Comparison of ENCODE assay signal across 8 mouse cellular contexts in the genomic region with DNA sequence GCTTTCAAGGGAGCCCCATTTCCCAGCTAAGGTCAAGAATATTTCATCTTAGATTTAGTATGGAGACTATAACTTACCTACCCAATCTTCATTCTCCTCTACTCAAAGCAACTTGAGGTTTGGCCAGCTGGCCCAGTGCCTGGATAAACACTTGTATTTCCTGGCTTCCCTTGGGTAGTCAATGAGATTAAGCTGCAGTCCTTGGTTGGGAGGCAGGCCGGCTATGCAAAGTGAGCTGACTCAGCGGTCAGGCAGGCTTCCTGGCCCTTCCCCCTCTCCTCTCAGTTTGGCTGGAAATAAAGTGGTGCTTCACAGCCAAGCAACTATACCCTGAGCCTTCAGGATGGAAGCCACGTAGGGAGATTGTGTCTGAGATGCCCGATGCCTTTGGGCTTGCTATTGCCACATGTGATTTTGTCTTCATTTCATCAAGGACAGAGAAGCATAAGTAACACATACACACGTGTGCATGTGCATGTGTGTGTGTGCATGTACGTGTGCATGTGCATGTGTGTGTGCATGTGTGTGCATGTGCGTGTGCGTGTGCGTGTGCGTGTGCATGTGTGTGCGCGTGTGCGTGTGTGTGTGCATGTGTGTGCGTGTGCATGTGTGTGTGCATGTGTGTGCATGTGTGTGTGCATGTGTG.
DNase-seq lines count a peak whose midpoint lies in the region; ATAC-seq and TF ChIP-seq lines count a peak whose summit lies in the region.

No protein-coding gene starts in this region.

- no peak for TF ChIP-seq CTCF in liver, embryonic 14.5 days (IDR thresholded peaks at IDR 0.05; ENCODE audit: low read depth)

- H3K9ac ChIP-seq in embryonic facial prominence, embryonic 15.5 days, result no peak overlapping the region
- H3K9ac ChIP-seq in heart, embryonic 11.5 days (ENCODE audit: low read depth, low read length), result no peak overlapping the region
- H3K9ac ChIP-seq in liver, embryonic 14.5 days (replicated peaks), result no peak overlapping the region
- no peak overlapping the region for H3K9ac ChIP-seq in neural tube, embryonic 15.5 days (replicated peaks)

- no peaks in the 10 kb centered on the region for H3K9me3 ChIP-seq in embryonic facial prominence, embryonic 15.5 days (replicated peaks)
- no peaks in the 10 kb centered on the region for H3K9me3 ChIP-seq in heart, embryonic 11.5 days (replicated peaks; ENCODE audit: control insufficient read depth, low read length)
- peaks cover 2% of the 10 kb centered on the region; the same call in 1 of the 2 replicates for H3K9me3 ChIP-seq in liver, embryonic 14.5 days (ENCODE audit: control insufficient read depth, low read length)
- H3K9me3 ChIP-seq in neural tube, embryonic 15.5 days (replicated peaks), result no peaks in the 10 kb centered on the region

- no peaks in the 10 kb centered on the region for H3K36me3 ChIP-seq in embryonic facial prominence, embryonic 15.5 days
- no peaks in the 10 kb centered on the region for H3K36me3 ChIP-seq in heart, embryonic 11.5 days (ENCODE audit: control insufficient read depth, insufficient read depth, low read length)
- H3K36me3 ChIP-seq in liver, embryonic 14.5 days (replicated peaks; ENCODE audit: control insufficient read depth, insufficient read depth, low read depth), result no peaks in the 10 kb centered on the region
- H3K36me3 ChIP-seq in neural tube, embryonic 15.5 days, result no peaks in the 10 kb centered on the region

- no peak overlapping the region for H3K4me3 ChIP-seq in embryonic facial prominence, embryonic 15.5 days (replicated peaks)
- H3K4me3 ChIP-seq in heart, embryonic 11.5 days (ENCODE audit: low read depth, low read length), result no peak overlapping the region
- H3K4me3 ChIP-seq in liver, embryonic 14.5 days (ENCODE audit: insufficient read depth in 1 of 2, low read depth in 2 of 2, low read length in 2 of 2), result no peak overlapping the region
- H3K4me3 ChIP-seq in neural tube, embryonic 15.5 days (replicated peaks), result no peak overlapping the region

- 68% methylated on average over 14 of the region's 14 CpGs for WGBS in embryonic facial prominence, embryonic 15.5 days
- 66% methylated on average over 14 of the region's 14 CpGs for WGBS in heart, embryonic 11.5 days (ENCODE audit: insufficient replicate concordance)
- 60% methylated on average over 14 of the region's 14 CpGs for WGBS in liver, embryonic 14.5 days (ENCODE audit: insufficient replicate concordance)
- WGBS in neural tube, embryonic 15.5 days, result 71% methylated on average over 14 of the region's 14 CpGs

- peak; percentile 1 for DNase-seq in cerebellum, adult 9-10 months
- DNase-seq in cerebellum, adult 11 months, result no peak
- peak; percentile 74 for DNase-seq in kidney, adult 9 months
- peak; percentile 1 to 3 (median 1) for DNase-seq in liver, embryonic 14.5 days (ENCODE audit: low read depth in 3 of 3, low spot score in 3 of 3)

- ATAC-seq in embryonic facial prominence, embryonic 15.5 days (ENCODE audit: insufficient number of reproducible peaks, low FRiP score, low TSS enrichment, low read depth), result peak; percentile 83
- peak; percentile 78 for ATAC-seq in heart, embryonic 11.5 days (replicated peaks; ENCODE audit: insufficient number of reproducible peaks, low FRiP score, low TSS enrichment)
- peak; percentile 48; the same call in 1 of the 2 replicates for ATAC-seq in liver, embryonic 14.5 days (ENCODE audit: insufficient read depth)
- ATAC-seq in neural tube, embryonic 15.5 days (ENCODE audit: low FRiP score), result peak; percentile 58
- ATAC-seq in granulocyte monocyte progenitor cell, adult 5-6 weeks (replicated peaks; ENCODE audit: poor library complexity, severe bottlenecking), result no peak

- peaks cover 12% of the 10 kb centered on the region for H3K4me1 ChIP-seq in embryonic facial prominence, embryonic 15.5 days
- peaks cover 10% of the 10 kb centered on the region for H3K4me1 ChIP-seq in heart, embryonic 11.5 days (ENCODE audit: control insufficient read depth, insufficient read depth, low read length)
- H3K4me1 ChIP-seq in liver, embryonic 14.5 days (replicated peaks; ENCODE audit: control insufficient read depth in 2 of 2, insufficient read depth in 2 of 2, low read length in 1 of 2), result peaks cover 0 to 9% of the 10 kb centered on the region in 2 experiments; a peak in 2 of 4 replicates
- H3K4me1 ChIP-seq in neural tube, embryonic 15.5 days, result peaks cover 33% of the 10 kb centered on the region

- H3K27me3 ChIP-seq in embryonic facial prominence, embryonic 15.5 days, result no peaks in the 10 kb centered on the region
- no peaks in the 10 kb centered on the region for H3K27me3 ChIP-seq in heart, embryonic 11.5 days (ENCODE audit: control insufficient read depth, insufficient read depth, low read length)
- no peaks in the 10 kb centered on the region for H3K27me3 ChIP-seq in liver, embryonic 14.5 days (ENCODE audit: control insufficient read depth, insufficient read depth, low read length)
- H3K27me3 ChIP-seq in neural tube, embryonic 15.5 days (replicated peaks), result no peaks in the 10 kb centered on the region

- TF ChIP-seq EP300 in liver, embryonic 14.5 days (IDR thresholded peaks at IDR 0.05; ENCODE audit: low read depth), result no peak

- no peak overlapping the region for H3K27ac ChIP-seq in embryonic facial prominence, embryonic 15.5 days (replicated peaks)
- peak overlapping the region; percentile 35; the same call in 1 of the 2 replicates for H3K27ac ChIP-seq in heart, embryonic 11.5 days (ENCODE audit: low read depth, low read length)
- H3K27ac ChIP-seq in liver, embryonic 14.5 days, result no peak overlapping the region
- H3K27ac ChIP-seq in neural tube, embryonic 15.5 days (replicated peaks), result no peak overlapping the region

- 0 out of 2 replicates have a peak overlapping the region, but pooled peaks have one; percentile 19 for H3K4me2 ChIP-seq in embryonic facial prominence, embryonic 15.5 days (replicated peaks)
- peak overlapping the region; percentile 43 for H3K4me2 ChIP-seq in heart, embryonic 11.5 days
- no peak overlapping the region for H3K4me2 ChIP-seq in liver, embryonic 14.5 days (ENCODE audit: low read depth)
- no peak overlapping the region for H3K4me2 ChIP-seq in neural tube, embryonic 15.5 days

Comparison
In these comparisons a context has a peak if more than half of its experiments do, and no peak if none do; other contexts are left out.
1. H3K4me2 ChIP-seq: peak in embryonic facial prominence, embryonic 15.5 days (single experiment) and heart, embryonic 11.5 days (single experiment); none in liver, embryonic 14.5 days (single experiment) and neural tube, embryonic 15.5 days (single experiment).